Mouse (Mus musculus) heart, embryonic 10.5 days (tissue): ENCODE results near the gene Pheta1. TPM values are rescaled to one million over a fixed set of nuclear protein-coding genes. Genes with fewer than 3 reads are reported as not detected.

Experiments used
- DNase-seq: peaks from one replicate; pipeline ENCODE4 v3.0.0-alpha.2; 2017; ENCODE audit warnings: low spot score
- H3K27ac ChIP-seq: fragments of 300-500 bp; sonication (generic); 2 replicates; pipeline ENCODE4 v1.5.1; 2016; ENCODE audit warnings: mild to moderate bottlenecking
- H3K27me3 ChIP-seq: fragments of 300-500 bp; sonication (generic); 2 replicates; pipeline ENCODE4 v1.6.1; 2016; ENCODE audit warnings: mild to moderate bottlenecking; ENCODE audit not compliant: poor library complexity, insufficient read depth, severe bottlenecking
- H3K36me3 ChIP-seq: fragments of 300-500 bp; sonication (generic); 2 replicates; pipeline ENCODE4 v1.6.1; 2016; ENCODE audit warnings: mild to moderate bottlenecking, moderate library complexity
- H3K4me1 ChIP-seq: fragments of 300-500 bp; sonication (generic); 2 replicates; pipeline ENCODE4 v1.6.1; 2016; ENCODE audit warnings: mild to moderate bottlenecking
- H3K4me3 ChIP-seq: fragments of 300-500 bp; sonication (generic); 2 replicates; pipeline ENCODE4 v1.5.1; 2016; ENCODE audit warnings: mild to moderate bottlenecking, moderate library complexity
- H3K9me3 ChIP-seq: fragments of 300-500 bp; sonication (generic); 2 replicates; pipeline ENCODE4 v1.6.1; 2016; ENCODE audit warnings: mild to moderate bottlenecking, moderate library complexity
- WGBS: fragments of 180-500 bp; shearing (Covaris S2); methylation state at CpG from one replicate; pipeline ENCODE4 v1.1.7; 2016; 5-methylcytosine and 5-hydroxymethylcytosine counted together
- polyA plus RNA-seq: library from polyadenylated mRNA; unstranded; fragments of >200 nt; fragmentation: Nextera tagmentation; extraction: Ambion mirVana; gene quantifications from 2 replicates; pipeline ENCODE4 v1.2.1, GENCODE M21; 2016

Pheta1 gene
- polyA plus RNA-seq, 1 experiment from 2014 or later, result 32.4 TPM

DNA sequence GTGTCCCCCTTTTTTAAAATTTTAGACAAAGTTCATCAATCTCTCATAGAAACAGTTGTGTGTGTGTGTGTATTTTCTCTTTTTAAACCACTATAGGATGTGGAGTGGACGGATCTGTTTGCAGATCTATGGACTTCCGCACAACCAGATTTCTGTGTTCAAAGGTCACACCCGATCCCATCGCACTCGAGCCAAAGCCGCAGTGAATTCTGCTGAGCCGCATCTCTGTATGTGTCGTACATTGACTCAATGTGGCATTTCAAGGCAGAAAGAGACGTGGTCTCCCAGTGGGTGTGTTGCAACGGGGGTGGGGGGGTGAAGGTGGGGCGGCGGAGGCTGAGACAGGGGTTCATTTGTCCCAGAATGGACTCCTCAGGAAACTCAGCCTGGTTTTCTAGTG, 9.6 kb downstream of the Pheta1 start:
- peaks cover 57% of the 10 kb centered on the region for H3K36me3 ChIP-seq
- H3K9me3 ChIP-seq, result peaks cover 8% of the 10 kb centered on the region
- H3K27ac ChIP-seq, result no peak overlapping the region
- WGBS, result 87% methylated on average over 12 of the region's 12 CpGs
- H3K4me1 ChIP-seq, result peaks cover 14% of the 10 kb centered on the region
- no peak overlapping the region for H3K4me3 ChIP-seq
- no peak for DNase-seq
- H3K27me3 ChIP-seq, result no peaks in the 10 kb centered on the region

DNA sequence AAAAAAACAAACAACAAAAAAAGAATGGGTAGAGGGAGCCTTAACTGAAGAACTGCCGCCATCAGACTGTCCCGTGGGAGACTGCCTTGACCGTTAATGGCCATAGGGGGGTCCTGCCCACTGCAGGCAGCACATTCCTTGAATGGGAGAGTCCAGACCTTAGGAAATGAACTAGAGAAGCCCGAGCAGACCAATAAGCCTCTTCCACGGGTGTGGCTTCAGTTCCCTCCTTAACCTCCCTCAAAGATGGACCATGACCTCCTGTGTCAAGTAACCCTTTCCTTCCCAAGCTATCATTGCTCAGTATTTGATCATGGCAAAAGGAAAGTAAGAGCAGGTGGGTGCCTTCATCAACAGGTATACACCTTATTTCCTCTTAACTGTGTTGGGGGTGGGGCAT, 13.2 kb downstream of the Pheta1 start:
- peaks cover 8% of the 10 kb centered on the region for H3K9me3 ChIP-seq
- peaks cover 8% of the 10 kb centered on the region for H3K4me1 ChIP-seq
- H3K4me3 ChIP-seq, result no peak overlapping the region
- H3K27ac ChIP-seq, result no peak overlapping the region
- 52% methylated on average over 5 of the region's 5 CpGs for WGBS
- 0 out of 2 replicates have a peak, but pooled peaks cover 3% of the 10 kb centered on the region for H3K27me3 ChIP-seq
- no peak for DNase-seq
- H3K36me3 ChIP-seq, result peaks cover 33% of the 10 kb centered on the region

DNA sequence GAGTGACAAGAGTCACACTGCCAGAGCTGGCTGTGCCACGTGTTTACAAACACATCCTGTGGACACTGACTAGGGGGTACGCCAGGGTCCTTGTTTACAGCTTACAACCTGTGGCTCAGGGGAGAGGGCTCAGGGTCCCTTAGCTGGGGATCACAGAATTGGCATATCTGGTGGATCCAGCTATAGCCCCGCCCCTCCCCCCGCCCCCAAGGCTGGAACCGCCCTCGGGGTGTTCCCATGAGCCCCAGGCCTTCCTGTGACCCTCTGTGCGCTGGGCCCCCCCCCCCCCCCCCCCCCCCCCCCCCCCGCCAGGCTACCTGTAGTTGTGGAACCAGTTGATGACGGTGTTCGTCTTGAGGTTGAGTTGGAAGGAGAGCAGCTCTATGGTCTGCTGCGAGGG, 15.5 kb downstream of the Pheta1 start:
- Histone ChIP-seq H3K27me3 (peaks cover 16% of the 10 kb centered on the region), H3K4me1 (peaks cover 8% of the 10 kb centered on the region), H3K27ac (peak overlapping the region; percentile 70; the same call in 1 of the 2 replicates), H3K4me3 (peak overlapping the region; percentile 43), H3K36me3 (peaks cover 36% of the 10 kb centered on the region), H3K9me3 (peaks cover 8% of the 10 kb centered on the region)
- DNase-seq, result no peak
- 8% methylated on average over 7 of the region's 11 CpGs for WGBS

DNA sequence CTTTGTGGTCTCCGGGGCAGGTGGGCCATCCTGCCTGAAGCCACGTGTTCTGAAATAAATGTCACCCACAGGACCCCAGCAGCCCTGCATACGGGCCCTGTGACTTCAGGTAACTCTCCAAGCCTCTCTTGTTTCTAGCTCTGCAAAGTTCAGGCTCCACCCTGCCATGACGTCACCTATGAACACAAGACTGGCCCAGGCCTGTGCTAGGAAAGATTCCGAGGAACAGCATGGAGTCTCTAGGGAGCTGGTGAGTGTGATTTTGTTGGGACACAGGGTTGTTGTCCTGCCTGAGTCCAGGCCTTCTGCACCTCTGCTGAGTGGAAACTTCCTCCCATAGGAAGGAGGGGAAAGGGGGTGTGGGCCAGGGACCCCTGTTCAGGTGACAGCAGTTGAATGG, 19.2 kb downstream of the Pheta1 start:
- no peak overlapping the region for H3K27ac ChIP-seq
- no peak overlapping the region for H3K4me3 ChIP-seq
- peaks cover 21% of the 10 kb centered on the region for H3K27me3 ChIP-seq
- H3K4me1 ChIP-seq, result peaks cover 8% of the 10 kb centered on the region
- no peaks in the 10 kb centered on the region for H3K9me3 ChIP-seq
- WGBS, result 72% methylated on average over 5 of the region's 5 CpGs
- DNase-seq, result no peak
- peaks cover 30% of the 10 kb centered on the region for H3K36me3 ChIP-seq

DNA sequence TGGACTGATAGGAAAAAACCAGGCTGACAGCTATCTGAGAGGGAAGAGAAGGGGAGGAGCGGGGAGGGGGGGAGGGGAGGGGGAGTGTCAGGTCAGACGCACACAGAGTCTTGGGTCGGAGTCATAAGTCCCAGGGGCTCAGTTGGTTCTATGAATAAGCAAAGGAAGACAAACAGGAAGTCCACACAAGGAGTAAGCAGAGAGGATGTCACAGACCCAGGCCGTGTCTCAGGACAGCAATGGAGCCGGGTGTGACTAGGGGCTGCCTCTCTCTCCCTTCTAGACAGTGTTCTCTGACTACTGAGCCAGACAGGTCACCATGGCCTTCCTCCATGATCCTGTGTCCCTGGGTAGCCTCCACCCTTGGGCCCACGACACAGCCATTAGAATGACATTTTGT, 22.0 kb downstream of the Pheta1 start:
- Histone ChIP-seq H3K4me1 (no peaks in the 10 kb centered on the region), H3K27ac (no peak overlapping the region), H3K4me3 (no peak overlapping the region), H3K9me3 (no peaks in the 10 kb centered on the region), H3K27me3 (peaks cover 43% of the 10 kb centered on the region), H3K36me3 (peaks cover 37% of the 10 kb centered on the region)
- DNase-seq, result no peak
- 60% methylated on average over 6 of the region's 6 CpGs for WGBS

DNA sequence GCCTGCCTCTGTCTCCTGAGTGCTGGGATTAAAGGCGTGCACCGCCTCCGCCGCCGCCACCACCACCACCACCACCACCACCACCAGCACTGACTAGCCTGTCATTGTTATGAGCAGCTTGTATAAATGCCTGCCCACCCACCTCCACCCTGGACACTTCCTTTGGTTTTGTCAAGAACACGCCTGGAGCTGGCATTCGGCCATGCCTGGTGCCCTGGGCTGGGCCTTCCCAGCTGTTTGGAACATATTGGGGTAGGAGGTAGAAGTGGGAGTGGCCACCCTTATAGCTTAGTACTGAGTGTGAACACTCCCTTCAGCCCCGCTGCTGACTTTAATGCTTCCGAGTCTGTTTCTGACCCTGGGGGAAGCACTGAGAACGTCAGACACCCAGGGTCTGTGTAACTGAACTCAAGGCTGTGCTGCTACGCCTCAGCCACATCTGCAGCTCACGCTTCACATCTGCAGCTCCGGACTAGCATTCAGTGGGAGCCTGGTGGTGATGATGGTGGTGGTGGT, 22.8 kb downstream of the Pheta1 start:
- peaks cover 43% of the 10 kb centered on the region for H3K27me3 ChIP-seq
- no peak overlapping the region for H3K27ac ChIP-seq
- H3K4me1 ChIP-seq, result no peaks in the 10 kb centered on the region
- H3K9me3 ChIP-seq, result no peaks in the 10 kb centered on the region
- WGBS, result 86% methylated on average over 13 of the region's 13 CpGs
- no peak for DNase-seq
- no peak overlapping the region for H3K4me3 ChIP-seq
- peaks cover 45% of the 10 kb centered on the region for H3K36me3 ChIP-seq

DNA sequence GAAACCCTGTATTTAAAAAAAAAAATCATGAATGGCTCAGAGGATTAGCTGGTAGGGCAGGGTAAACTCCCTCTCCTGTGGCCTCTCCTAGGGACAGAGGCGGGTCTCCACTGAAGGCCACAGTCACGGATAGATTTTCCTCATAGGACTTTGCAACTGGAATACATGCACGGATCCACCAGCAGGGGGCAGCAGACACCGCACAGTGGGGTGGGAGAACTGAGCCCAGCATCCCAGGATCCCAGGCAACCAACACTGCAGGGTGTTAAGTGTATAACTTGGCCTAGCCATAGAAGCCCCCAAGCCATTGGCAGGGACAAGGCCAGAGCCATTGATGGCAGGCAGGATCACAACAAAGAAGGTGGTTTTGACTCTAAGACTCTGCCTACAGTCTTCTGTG, 23.4 kb downstream of the Pheta1 start:
- peak; percentile 89 for DNase-seq
- Histone ChIP-seq H3K27me3 (peaks cover 39% of the 10 kb centered on the region), H3K4me1 (no peaks in the 10 kb centered on the region), H3K4me3 (no peak overlapping the region), H3K36me3 (peaks cover 46% of the 10 kb centered on the region), H3K27ac (no peak overlapping the region), H3K9me3 (no peaks in the 10 kb centered on the region)
- WGBS, result 18% methylated on average over 4 of the region's 4 CpGs

DNA sequence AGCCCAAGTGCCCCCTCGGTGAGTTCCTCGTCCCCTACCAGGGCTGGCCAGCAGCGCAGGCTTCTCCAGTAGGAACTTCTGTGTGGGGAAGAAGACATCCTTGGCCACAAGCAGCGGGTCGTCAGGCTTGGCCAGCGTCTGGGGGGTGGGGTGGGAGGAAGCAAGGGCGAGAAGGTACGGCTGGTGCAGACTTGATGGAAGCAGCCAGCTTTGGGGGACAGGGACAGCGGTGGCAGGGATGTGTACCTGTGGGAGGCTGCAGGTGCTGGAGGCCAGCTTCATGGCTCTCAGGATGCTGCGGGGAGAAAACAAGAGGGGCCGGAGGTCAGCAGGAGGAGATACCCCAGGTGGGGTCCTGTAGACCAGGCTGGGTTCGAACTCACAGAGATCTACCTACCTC, 26.3 kb downstream of the Pheta1 start:
- DNase-seq, result no peak
- peaks cover 29% of the 10 kb centered on the region for H3K36me3 ChIP-seq
- 86% methylated on average over 12 of the region's 12 CpGs for WGBS
- no peaks in the 10 kb centered on the region for H3K9me3 ChIP-seq
- H3K4me1 ChIP-seq, result no peaks in the 10 kb centered on the region
- H3K4me3 ChIP-seq, result no peak overlapping the region
- H3K27ac ChIP-seq, result no peak overlapping the region; the same call in 1 of the 2 replicates
- peaks cover 32% of the 10 kb centered on the region for H3K27me3 ChIP-seq

DNA sequence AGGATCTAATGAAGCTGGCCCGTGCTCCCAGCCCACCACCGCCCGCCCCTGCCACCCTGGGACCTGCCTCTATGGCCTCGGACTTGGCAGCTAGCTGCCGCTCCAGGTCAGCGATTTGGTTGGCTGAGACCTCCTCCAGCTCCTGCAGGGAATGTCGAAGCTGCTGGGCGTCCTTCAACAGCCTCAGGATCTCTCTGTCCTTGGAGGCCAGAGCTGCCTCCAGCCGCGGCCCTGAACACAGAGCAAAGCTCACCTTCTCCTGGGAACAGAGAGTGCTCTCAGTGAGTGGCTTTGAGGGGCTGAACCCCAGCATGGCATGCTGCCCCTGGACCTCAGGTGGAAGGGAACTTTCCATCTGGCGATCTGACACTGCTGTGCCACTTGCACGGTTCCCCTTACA, 28.1 kb downstream of the Pheta1 start:
- peaks cover 34% of the 10 kb centered on the region for H3K27me3 ChIP-seq
- peaks cover 29% of the 10 kb centered on the region for H3K36me3 ChIP-seq
- no peak overlapping the region for H3K4me3 ChIP-seq
- H3K9me3 ChIP-seq, result no peaks in the 10 kb centered on the region
- 0 out of 2 replicates have a peak, but pooled peaks cover under 1% of the 10 kb centered on the region for H3K4me1 ChIP-seq
- no peak overlapping the region for H3K27ac ChIP-seq
- 75% methylated on average over 12 of the region's 12 CpGs for WGBS
- DNase-seq, result no peak

DNA sequence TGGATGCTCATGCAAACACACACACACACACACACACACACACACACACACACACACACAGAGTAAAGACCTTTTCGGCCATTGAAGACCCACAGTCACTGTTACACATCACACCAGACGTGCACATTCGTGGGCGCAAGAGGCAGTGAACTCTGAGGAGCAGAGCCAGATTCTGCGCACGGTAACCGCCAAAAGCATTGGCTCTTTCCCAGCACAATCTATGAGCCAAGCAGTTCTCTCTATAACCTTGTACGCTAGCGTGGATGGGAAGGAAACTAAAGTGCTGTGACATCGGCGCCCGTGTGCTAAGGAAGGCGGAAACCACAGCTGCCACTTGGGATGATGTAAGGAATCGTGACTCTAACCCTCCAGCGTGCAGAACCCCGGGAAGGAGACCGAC, 29.9 kb downstream of the Pheta1 start:
- Histone ChIP-seq H3K27ac (no peak overlapping the region), H3K27me3 (peaks cover 22% of the 10 kb centered on the region; the same call in 1 of the 2 replicates), H3K9me3 (no peaks in the 10 kb centered on the region), H3K4me1 (peaks cover 10% of the 10 kb centered on the region), H3K36me3 (peaks cover 26% of the 10 kb centered on the region), H3K4me3 (no peak overlapping the region)
- no peak for DNase-seq
- WGBS, result 85% methylated on average over 17 of the region's 17 CpGs

DNA sequence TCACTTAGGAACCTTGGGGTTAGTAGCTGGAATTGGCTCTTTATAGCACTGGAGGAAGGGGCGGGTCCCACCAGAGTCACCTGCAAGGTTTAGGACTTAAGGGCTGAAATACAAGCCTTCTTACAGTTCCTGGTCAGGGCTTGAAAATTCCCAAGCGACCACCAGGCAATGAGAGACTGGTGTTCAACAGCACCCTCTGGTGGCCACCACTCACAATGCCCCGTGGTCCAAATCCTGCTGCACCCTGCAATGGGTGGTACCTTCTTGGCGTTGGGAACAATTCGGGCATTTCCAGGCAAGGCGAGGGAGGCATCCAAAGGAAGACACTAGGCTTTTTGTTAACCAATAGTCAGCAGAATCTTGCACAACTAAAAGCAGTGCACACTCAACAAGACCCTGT, 30.4 kb downstream of the Pheta1 start:
- no peak overlapping the region for H3K4me3 ChIP-seq
- peaks cover 26% of the 10 kb centered on the region for H3K36me3 ChIP-seq
- peaks cover 17% of the 10 kb centered on the region; the same call in 1 of the 2 replicates for H3K27me3 ChIP-seq
- peaks cover 13% of the 10 kb centered on the region for H3K4me1 ChIP-seq
- DNase-seq, result no peak
- no peaks in the 10 kb centered on the region for H3K9me3 ChIP-seq
- H3K27ac ChIP-seq, result no peak overlapping the region
- 40% methylated on average over 6 of the region's 6 CpGs for WGBS

DNA sequence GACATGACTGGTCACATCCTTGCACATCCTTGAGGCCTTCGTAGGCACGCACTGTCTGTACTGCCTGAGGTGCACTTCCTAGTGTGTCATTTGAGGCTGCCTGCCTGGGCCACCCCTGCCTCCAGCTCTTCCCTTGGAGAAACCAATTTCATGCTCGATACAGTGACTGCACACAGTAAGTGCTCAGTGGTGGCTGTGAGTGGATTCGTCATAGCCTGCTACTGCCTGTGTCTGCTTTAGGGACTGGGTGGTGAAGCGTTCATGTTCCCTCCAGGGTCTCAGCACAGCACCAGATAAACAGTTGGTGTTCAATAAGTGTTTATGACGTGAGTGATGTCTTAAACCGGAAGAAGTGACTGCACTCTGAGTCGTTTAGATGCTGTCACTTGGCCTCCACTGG, 34.6 kb downstream of the Pheta1 start:
- H3K4me1 ChIP-seq, result peaks cover 13% of the 10 kb centered on the region
- H3K27me3 ChIP-seq, result peaks cover 14% of the 10 kb centered on the region; the same call in 1 of the 2 replicates
- no peak for DNase-seq
- WGBS, result 74% methylated on average over 8 of the region's 8 CpGs
- H3K9me3 ChIP-seq, result peaks cover 7% of the 10 kb centered on the region
- H3K36me3 ChIP-seq, result peaks cover 19% of the 10 kb centered on the region; the same call in 1 of the 2 replicates
- no peak overlapping the region for H3K4me3 ChIP-seq
- H3K27ac ChIP-seq, result no peak overlapping the region

DNA sequence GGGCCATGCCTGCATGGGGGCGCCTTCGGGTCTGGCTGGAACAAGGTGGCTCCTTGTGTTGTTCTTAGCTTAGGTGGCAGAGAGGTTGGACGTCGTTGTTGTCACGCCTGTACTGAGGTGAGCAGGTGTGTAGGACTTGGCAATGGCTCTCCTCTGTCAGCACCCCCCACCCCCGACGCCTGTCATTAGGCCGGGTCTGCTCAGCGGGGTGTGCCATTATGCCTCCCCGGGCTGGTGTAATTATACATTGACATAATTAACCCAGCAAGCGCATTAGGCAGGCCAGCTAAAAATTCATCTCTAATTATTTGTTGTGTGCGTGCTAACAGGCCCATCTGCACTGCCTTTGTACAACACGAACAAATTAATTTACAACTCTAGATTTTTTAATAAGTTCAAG, 40.6 kb downstream of the Pheta1 start:
- Histone ChIP-seq H3K4me1 (peaks cover 4% of the 10 kb centered on the region; the same call in 1 of the 2 replicates), H3K4me3 (no peak overlapping the region), H3K36me3 (peaks cover 14% of the 10 kb centered on the region; the same call in 1 of the 2 replicates), H3K27me3 (peaks cover 18% of the 10 kb centered on the region; the same call in 1 of the 2 replicates), H3K27ac (no peak overlapping the region), H3K9me3 (peaks cover 7% of the 10 kb centered on the region)
- DNase-seq, result no peak
- WGBS, result 60% methylated on average over 13 of the region's 13 CpGs
